Mouse (Mus musculus) T-helper 2 cell (primary cell): Measurements from ENCODE around the gene Ttyh2.
"Not testable (repeated sequence)": the region's sequence is repeated elsewhere in the genome, so short reads cannot be mapped to it uniquely, and the experiment has no call there.

Source experiments
- in situ Hi-C: fragments of 300-600 bp; cut with MboI, MseI; formaldehyde crosslinking; loops from one replicate; pipeline ENCODE4 v1.15.1; 2025; ENCODE audit warnings: high pct_unique_total_duplicates

Ttyh2 gene

DNA sequence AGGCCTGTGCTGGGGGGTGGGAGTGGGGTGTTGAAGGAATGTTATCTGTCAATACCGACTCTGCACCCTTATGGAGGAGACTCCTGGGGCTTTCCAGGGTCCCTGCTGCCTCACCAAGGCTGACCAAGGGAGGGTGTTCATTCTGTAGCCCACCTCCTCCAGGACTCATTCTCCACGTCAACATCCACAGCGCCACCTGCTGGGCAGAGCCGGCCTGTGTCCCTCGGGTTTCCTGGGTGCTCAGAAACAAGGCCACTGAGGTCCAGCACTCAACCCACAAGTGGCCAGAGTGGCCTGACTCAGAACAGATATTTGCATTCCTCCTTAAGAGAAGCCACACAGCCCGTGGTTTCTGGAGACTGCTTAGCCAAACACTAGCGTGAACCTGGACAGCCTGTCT lies 17.5 kb upstream of the Ttyh2 start:
- in situ Hi-C loops: no loop called here

DNA sequence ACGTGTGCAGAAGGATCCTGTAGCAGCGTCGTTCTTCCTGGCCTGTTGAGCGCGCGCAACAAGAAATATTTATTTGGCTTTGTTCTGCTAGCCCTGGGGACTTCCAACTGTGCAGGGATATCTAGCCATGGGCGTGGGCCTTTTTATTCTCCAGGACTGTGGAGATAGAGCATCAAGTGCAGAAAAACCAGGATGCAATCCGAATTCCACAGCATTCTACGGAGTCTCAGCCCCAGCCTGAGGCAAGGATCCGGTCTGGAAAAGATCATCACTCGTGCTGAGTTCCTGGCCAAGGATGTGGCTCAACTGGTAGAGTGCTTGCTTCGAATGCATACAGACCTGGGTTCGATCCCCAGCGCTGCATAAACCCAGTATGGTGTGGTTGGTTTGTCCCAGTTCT lies 13.1 kb upstream of the Ttyh2 start:
- in situ Hi-C loops: no loop called here

DNA sequence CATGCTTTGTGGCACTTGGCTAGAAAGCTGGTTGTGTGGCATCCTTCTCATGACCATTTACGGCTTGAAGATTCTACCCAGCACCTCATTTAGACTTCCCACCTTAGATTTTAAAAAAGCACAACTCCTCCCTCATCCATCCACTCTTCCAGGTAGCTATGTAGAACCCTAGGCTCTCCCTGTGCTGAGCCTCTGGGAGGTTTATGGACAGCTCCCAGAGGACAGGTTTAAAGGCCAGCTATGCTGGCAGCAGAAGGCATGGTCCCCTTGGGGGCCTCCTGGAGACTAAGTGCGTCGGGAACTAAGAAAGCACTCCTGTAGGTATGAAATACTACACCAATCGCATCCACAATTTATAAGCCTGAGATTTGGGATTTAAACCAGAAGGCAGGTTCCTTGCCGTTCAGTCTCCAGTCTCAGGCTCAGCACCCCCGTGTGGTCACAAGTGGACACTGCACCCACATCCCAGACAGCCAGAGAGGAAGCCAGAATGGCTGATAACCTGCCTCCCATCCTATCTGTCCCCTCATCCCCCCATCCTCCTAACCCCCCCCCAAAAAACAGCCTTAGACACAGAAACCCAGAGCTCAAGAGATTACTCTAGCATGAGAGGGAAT lies 12.4 kb upstream of the Ttyh2 start:
- in situ Hi-C loops: no loop called here

DNA sequence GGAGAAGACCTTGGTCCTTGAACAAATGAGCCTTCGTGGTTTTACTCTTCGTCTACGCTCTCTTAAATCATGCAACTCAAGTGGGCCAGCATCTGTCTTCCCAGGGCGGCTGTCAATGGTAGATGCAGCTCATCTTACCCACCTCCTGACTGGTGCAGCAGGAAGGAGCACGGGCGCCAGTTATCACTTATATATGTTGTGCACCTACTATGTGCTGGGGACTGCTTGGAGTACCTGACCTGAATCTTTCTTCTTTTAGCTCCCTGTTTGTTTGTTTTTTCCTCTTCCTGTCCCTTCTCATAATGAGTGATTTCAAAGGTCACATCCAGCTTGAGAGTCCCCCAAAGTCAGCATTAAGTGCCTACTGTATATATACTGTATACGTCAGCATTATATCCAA lies 11.1 kb upstream of the Ttyh2 start:
- in situ Hi-C loops: no loop called here

DNA sequence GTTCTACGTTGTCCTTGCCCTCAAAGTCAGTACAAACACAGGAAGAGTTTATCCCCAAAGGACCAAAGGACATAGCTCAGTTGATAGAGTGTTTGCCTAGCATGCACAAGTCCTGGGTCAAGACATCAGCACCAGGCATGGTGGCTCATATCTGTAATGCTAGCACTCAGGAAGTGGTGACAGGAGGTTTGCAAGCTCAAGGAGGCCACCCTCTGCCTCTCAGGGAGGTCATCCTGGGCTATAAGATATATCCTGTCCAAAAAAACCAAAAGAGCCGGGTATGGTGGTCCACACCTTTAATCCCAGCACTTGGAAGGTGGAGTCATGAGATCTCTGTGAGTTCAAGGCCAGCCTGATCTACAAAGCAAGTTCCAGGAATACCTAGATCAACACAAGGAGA lies 9.8 kb upstream of the Ttyh2 start:
- in situ Hi-C loops: no loop called here

DNA sequence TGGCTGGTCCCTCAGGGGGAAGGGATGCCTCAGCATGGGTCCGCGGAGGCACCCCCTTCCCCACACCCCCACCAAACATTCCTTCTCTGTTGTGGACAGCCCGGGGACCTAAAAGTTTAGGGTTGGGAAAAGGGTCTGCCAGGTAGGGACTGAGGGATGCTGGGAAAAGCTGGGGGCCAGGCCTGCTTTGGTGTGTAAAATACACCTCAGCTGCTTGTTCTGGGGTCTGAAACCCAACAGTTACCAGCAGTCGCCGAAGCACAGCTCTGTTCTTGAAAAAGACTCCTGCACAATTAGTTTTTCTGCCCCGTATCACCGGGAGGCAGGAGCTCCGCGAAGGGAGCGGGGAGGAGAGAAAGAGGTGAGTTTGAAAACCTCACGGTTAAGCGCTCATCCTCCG lies 8.4 kb upstream of the Ttyh2 start:
- in situ Hi-C loops: no loop called here

DNA sequence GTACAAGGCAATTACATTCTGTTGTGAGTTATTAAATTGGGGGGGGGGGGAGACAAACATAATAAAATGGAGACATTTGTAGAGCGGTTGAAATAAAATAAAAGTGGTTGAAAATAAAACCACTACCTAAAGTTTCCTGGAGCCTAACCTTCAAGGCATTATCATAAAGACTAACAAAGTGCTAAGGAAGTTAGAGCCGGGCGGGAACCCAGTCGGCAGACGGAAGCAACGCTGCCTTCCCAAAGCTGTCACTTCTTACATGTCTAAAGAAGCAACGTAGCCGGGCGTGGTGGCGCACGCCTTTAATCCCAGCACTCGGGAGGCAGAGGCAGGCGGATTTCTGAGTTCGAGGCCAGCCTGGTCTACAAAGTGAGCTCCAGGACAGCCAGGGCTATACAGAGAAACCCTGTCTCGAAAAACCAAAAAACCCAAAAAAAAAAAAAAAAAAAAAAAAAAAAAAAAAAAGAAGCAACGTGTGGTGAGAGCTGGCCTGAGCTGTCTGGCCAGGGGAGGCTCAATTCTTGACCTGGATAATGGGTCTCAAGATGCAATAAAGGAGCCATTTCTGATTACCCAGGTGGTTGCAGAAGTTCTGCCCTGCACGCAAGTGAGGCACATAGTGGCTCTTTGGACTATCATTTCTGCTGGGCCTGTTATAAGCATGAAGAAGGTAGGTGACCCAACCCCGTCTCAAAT lies 7.8 kb upstream of the Ttyh2 start:
- in situ Hi-C loops: no loop called here

DNA sequence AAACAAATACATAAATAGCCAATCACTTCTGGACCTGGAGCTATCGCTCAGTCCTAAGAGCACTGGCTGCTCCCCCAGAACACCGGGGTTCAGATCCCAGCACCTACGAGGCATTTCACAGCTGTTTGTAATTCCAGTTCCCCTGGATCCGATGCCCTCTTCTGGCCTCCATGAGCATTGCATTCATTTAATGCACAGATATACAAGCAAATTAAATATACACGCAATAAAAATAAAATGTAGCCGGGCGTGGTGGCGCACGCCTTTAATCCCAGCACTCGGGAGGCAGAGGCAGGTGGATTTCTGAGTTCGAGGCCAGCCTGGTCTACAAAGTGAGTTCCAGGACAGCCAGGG lies 7.3 kb upstream of the Ttyh2 start:
- in situ Hi-C loops: not testable (repeated sequence)

DNA sequence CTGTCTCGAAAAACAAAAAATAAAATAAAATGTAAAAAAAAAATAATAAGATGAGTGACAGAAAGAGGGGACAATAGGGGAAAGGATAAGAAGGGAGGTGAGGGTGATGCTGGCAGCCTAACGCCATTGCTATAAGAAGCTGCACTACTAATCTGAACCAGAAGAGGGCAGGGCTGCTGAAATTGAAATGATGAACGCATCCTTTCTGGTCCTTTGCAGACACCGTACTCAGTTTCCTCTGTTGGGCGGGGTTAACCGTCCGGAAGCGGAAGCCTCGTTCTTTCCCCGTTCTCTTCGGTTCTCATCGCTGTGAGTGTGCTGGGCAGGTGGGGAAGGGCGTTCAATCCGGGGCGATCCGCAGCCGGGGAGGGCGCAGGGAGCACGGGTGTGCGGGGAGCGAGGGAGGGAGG lies 6.9 kb upstream of the Ttyh2 start, which contains the start of gene Rpl38:
TSS of gene Rpl38 (plus strand) at position 224 of the 410 bp plus-strand sequence.
- in situ Hi-C loops: no loop called here

DNA sequence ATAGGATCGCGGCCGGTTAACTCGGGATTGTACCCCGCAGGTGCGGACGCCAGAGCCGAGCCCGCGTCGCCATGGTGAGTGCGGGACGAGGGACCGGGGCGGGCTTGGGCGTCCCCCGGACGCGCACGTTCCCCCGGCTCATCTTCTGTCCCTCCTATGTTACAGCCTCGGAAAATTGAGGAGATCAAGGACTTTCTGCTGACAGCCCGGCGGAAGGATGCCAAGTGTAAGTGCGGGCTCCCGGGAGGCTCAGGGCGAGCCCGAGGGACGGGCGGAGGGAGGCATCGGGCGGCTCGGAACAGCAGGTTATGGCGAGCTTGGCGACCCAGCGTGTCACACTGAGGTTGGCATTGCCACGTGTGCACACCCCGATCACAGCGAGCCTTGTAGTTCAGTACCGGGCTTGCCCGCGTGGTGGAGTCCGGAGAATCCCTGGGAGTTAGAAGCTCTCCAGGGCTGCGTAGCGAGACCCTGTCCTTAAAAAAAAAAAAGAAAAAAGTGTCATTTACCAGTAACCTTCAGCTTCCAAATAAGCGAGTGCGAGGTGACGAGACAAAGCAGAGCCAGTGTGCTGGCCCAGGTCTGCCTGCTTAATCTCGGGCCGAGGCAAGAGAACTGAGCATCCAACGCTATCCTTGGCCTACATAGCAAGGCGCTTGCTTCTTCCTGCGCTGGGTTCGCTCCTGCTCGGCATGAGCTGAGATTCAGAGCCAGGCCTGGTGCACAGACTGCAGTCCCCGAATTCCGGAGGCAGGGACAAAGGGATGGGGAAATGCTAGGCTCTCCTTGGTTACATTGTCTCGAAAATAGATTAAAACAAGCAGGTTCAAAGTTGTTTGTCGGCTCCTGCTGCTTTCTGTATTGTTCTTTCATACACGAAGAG lies 6.2 kb upstream of the Ttyh2 start:
- in situ Hi-C loops: no loop called here

DNA sequence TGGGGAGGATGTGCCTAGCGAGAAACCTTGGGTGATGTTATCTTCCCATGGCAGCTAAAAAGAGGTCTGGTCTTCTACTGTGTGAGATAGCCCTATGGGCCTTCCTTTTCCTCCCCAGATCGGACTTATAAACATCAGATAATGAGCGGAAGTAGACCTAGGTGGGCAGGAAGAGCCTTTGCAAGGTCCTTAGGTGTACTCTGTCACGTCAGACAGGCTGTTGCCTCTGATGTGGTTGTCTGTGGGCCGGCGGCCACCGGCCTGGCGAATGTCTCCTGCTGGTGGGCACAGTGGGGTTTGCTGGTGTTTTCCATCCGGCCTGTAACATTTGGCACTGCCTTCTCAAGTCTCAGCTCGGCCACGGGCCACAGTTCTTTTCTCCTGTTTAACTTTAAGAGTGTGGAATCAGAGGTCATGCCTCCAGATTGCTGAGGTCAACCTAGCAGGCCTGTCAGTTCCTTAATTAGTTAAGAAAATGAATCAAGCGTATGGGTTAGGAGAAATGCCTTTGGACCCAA lies 5.5 kb upstream of the Ttyh2 start:
- in situ Hi-C loops: loop anchor here (10.0 kb wide), 1 partner anchor 735 kb away; the partner anchor contains the start of gene Mrpl58

DNA sequence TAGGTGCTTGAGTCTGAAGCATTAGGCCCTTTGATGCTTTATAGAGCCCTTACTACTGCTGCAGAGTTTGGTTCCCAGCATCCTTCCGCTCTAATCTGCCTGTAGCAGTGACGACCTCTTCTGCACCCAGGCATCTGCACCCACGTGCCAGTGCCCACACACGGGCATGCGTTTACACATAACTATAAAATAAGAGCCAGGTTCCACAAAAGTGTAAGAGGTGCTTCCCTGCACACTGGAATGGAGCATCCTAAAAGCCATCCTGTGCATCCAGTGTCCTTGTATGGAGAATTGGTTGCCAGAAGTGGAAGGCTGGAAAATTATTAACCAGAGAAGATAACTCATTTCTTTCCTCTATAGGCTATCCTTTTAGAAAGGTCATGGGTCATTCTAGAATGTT lies 4.1 kb upstream of the Ttyh2 start:
- in situ Hi-C loops: loop anchor here (10.0 kb wide), 1 partner anchor 734 kb away; the partner anchor contains the start of gene Mrpl58

DNA sequence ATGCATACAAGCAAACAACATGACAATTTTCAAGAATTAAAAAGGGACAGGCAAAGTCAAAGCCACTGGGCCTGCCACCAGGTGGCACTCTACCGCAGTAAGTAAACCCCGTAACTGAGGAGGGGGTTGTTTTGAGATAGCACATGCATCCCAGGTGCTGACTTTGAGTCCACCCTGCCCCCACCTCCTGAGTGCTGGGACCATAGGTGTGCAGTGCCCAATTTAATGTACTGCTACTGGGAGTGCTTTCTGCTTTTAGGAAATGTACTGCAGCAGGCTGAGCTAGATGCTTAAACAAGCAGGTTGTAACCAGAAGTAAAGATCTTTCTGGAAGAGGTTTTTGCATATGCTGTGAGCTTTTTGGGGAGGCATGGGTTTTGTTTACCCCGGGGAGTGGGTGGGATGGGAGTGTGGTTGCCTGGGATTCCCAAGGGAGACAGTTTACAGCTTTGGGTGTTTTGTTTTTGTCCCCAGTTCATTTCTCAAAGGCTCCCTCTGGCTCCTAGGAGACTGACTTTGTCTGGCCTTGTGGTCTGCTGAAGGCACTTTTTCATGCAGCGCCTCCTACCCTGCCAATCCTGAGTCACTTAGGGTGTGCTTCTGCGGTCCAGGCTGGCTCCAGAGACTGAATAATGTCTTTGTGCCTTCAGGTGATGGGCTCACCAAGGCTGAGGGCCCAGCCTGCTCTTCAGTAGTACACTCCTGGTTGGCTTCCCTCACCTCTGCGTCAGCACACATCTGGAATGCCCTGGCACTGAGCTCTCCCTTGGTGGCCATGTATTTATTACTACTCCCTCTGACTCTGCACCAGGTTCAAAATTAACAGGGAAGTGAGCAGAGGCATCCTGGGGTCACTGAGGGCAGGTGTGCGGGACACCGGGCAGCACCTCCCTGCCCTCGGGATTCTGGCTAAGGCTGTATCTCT lies 2.2 kb upstream of the Ttyh2 start:
- in situ Hi-C loops: loop anchor here (10.0 kb wide), 1 partner anchor 732 kb away; the partner anchor contains the start of gene Mrpl58

DNA sequence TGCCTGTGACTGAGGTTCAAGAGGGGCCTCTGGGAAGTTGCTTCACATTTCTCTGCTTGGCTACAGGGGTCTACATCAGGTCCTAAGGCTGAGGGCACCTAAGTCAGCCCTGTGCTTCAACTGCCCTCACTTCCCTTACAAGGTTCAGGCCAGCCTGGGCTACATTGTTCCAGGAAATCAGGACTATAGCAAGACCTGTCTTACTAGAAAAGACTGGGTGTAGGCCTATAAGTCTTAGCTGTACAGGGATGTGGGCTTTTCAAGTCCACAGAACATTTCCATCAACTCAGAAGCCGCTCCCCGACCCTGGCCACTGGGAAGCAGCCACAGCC lies 1.5 kb upstream of the Ttyh2 start:
- in situ Hi-C loops: loop anchor here (10.0 kb wide), 1 partner anchor 731 kb away; the partner anchor contains the start of gene Mrpl58

DNA sequence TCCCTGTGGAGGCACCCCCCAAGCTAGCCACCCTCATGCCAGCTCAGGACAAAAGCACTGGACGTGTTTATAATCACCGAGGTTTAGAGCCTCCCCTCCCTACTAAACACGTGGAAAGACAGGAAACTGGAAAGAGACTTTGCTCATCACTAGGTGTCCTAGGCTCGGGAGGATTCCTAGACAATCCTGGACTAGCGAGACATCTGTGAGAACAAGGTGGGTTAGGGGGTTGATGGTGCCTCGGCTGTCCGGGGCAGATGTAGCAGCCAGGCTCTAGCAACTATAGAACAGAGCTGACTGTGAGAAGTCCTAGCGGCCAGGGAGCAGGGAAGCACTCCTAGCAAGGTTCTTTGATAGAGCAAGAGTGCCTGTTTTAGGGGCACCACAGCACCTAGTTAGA lies 1.1 kb upstream of the Ttyh2 start:
- in situ Hi-C loops: loop anchor here (10.0 kb wide), 1 partner anchor 731 kb away; the partner anchor contains the start of gene Mrpl58

DNA sequence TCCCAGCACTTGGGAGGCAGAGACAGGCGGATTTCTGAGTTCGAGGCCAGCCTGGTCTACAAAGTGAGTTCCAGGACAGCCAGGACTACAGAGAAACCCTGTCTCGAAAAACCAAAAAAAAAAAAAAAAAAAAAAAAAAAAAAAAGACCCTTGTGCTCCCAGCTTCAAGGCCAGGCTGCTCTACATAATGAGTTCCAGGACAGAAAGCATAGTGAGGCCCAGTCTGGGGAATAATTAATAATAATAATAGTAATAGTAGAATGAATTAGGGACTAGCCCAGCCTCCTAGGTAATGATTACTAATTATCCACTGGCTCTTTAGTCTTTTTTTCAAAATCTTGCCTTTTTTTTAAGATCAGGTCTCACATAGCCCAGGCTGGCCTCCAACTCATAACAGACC lies 435 bp upstream of the Ttyh2 start:
- in situ Hi-C loops: loop anchor here (10.0 kb wide), 1 partner anchor 730 kb away; the partner anchor contains the start of gene Mrpl58

DNA sequence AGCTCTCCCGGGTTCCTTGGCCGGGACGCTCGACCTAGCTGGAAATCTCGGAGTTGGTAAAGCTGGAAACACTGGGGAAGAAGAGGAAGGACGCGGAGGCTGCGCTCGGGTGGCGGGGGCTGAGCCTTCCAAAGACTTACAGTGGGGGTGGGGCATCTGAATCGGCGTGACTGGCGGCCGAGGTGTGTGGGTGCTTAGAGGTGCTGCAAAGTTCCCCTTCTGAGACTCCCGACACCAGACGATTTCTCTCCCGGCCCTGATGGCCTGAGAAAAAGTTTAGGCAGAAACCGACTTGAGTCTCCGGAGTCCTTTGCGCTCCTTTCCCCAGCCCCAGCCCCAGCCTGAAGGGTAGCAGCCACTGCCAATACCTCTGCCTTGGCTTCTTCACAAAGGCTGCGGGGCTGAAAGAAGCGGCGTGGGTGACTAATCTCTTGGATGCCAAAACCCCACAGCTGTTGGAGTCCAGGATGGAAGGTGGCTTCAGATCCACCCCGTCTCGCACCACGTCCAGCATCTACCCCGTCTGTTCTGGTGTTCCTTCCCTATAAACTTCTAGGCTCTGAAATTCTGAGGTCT lies 683 bp downstream of the Ttyh2 start:
- in situ Hi-C loops: loop anchor here (10.0 kb wide), 1 partner anchor 729 kb away; the partner anchor contains the start of gene Mrpl58

DNA sequence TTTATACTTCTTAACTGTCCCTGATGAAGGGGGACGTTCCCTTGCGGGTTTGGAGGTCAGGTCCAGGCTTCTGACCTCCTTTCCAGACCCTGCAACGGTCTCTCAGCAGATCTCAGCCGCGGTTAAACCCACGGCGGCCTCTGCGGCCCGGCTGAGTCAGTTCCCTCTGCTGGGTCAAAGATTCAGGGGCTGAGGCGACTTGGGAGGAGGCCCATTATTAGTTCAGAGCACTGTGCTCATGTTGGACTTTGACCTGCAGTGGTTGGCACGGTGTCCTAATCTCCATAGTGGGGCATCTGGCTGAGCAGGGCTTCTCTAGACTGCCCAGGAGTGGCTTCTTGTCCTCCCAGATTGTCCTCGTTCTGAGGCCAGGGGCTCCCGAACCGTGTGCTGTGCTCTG lies 1.2 kb downstream of the Ttyh2 start:
- in situ Hi-C loops: loop anchor here (10.0 kb wide), 1 partner anchor 728 kb away; the partner anchor contains the start of gene Mrpl58

DNA sequence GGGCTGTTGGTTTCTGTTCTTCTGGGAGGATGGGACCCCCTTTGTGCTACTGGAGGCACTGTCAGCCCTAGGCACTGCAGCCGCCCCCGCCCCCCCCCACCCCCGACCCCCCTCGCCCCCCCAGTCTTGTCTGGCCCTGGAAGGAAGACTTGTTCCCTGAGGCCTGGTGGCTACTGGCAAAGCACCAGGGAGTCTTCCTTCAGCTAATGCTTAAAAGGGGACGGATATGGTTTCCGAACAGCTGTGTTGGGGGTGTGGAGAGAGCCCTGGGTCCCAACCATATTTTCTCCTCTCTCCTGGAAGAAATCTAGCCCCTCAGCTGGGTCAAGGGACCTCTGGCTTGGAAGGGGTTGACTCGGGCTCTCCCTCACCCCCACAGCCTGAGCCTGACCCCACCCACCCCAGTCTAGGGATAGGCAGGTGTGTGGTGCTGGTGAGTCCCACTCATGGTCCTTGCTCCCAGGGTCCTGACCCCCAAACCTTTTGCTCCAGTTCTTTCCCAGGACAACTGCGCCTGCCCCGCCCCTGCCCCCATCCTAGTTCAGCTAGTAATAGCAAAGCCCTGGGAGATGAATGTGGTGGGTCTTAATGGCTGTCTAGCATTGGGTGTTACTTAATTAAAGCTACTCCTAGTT lies 1.8 kb downstream of the Ttyh2 start:
- in situ Hi-C loops: loop anchor here (10.0 kb wide), 1 partner anchor 728 kb away; the partner anchor contains the start of gene Mrpl58

DNA sequence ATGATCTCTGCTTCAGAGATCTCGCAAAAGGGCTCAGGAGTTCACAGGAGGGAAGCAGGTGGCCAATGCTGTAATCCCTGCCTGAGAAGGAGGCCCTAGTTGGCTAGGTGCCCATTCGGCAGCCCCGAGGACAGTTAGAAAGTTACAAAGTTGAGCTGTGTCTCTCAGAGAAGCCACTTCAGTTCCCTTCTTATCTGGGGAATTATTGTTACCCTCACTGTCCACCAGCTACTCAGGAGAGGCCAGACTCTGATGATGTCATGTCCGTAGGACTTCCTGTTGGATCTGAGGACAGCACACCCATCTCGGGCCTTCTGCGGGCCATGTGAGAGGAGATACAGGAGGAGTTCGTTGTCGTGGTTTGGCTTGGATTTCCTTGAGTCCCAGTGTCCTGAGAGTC lies 4.4 kb downstream of the Ttyh2 start:
- in situ Hi-C loops: loop anchor here (10.0 kb wide), 1 partner anchor 725 kb away; the partner anchor contains the start of gene Mrpl58
